Mouse (Mus musculus) midbrain, embryonic 15.5 days (tissue): ENCODE data around the gene Slc25a33. TPM values are rescaled to one million over a fixed set of nuclear protein-coding genes. Genes with fewer than 3 reads are reported as not detected.

Experiments
- ATAC-seq: fragments of 200-750 bp; cut with Nextera tagmentation; replicated peaks from 2 replicates; pipeline ENCODE4 v1.8.0; 2017; ENCODE audit warnings: moderate TSS enrichment
- H3K27ac ChIP-seq: fragments of 300-500 bp; sonication (generic); 2 replicates; pipeline ENCODE4 v1.5.1; 2015; ENCODE audit warnings: mild to moderate bottlenecking, inconsistent platforms
- H3K27me3 ChIP-seq: fragments of 300-500 bp; sonication (generic); replicated peaks from 2 replicates; pipeline ENCODE4 v1.6.1; 2015; ENCODE audit warnings: inconsistent platforms
- H3K36me3 ChIP-seq: fragments of 300-500 bp; sonication (generic); replicated peaks from 2 replicates; pipeline ENCODE4 v1.6.1; 2015; ENCODE audit warnings: inconsistent platforms
- H3K4me1 ChIP-seq: fragments of 300-500 bp; sonication (generic); 2 replicates; pipeline ENCODE4 v1.6.1; 2015; ENCODE audit warnings: inconsistent platforms
- H3K4me2 ChIP-seq: fragments of 300-500 bp; sonication (generic); 2 replicates; pipeline ENCODE4 v1.6.1; 2015; ENCODE audit warnings: inconsistent platforms, mild to moderate bottlenecking, moderate library complexity
- H3K4me3 ChIP-seq: fragments of 300-500 bp; sonication (generic); 2 replicates; pipeline ENCODE4 v1.5.1; 2015; ENCODE audit warnings: mild to moderate bottlenecking, inconsistent platforms
- H3K9ac ChIP-seq: fragments of 300-500 bp; sonication (generic); 2 replicates; pipeline ENCODE4 v1.6.1; 2015; ENCODE audit warnings: mild to moderate bottlenecking, inconsistent platforms
- H3K9me3 ChIP-seq: fragments of 300-500 bp; sonication (generic); 2 replicates; pipeline ENCODE4 v1.6.1; 2016; ENCODE audit warnings: inconsistent platforms
- WGBS: fragments of 180-500 bp; shearing (Covaris S2); methylation state at CpG from one replicate; pipeline ENCODE4 v1.1.7; 2015; ENCODE audit warnings: mixed read lengths; 5-methylcytosine and 5-hydroxymethylcytosine counted together
- microRNA-seq: library from miRNA; unstranded; fragments of <30 nt; microRNA quantifications from one replicate; pipeline ENCODE4, GENCODE M21; 2016
- polyA plus RNA-seq: library from polyadenylated mRNA; unstranded; fragments of >200 nt; fragmentation: Nextera tagmentation; extraction: Ambion mirVana; gene quantifications from 2 replicates; pipeline ENCODE4 v1.2.1, GENCODE M21; 2015

The Slc25a33 gene
- polyA plus RNA-seq, 1 experiment from 2014 or later: 27.4 TPM

DNA sequence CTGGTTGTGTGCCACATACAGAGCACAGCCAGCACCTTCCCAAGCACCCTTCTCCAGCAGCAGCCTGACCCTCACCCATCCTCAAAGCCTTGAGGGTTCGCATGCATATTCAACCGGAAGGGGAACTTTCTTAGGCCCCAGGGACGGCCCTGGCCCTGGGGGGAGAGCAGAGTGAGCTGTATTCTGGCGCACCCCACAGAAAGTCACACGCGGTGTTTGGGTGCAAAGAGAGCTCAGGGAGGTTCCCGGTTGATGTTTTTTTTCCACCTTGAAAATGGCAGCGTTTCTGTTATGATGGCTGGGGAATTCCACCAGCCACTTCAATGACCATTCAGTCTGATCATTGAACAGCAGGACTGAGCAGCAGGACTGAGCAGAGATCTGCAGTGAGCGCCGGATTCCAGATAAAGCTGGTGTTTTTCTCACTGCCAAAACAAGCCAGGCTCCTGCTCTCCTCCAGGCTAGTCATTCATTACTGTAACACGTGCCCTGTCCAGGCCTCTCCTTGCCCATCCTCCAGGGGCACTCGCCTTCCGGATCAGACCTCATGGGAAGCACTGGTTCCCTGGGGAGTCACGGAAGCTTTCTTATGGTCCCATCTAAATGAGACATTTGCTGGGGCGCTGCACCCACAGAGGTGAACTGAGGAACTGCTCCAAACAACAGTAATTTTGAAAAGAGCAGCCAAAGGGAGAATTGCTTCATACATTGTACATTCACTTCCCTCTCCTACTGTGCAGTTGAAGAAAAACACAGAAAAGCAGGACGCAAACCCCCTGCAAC is 77.7 kb downstream of the Slc25a33 start:
- peaks cover 27% of the 10 kb centered on the region for H3K27me3 ChIP-seq
- no peak for ATAC-seq
- no peak overlapping the region for H3K4me2 ChIP-seq
- peaks cover 14% of the 10 kb centered on the region for H3K4me1 ChIP-seq
- H3K9ac ChIP-seq: no peak overlapping the region
- H3K36me3 ChIP-seq: no peaks in the 10 kb centered on the region
- 32% methylated on average over 16 of the region's 16 CpGs for WGBS
- no peak overlapping the region for H3K27ac ChIP-seq
- H3K4me3 ChIP-seq: no peak overlapping the region
- no peaks in the 10 kb centered on the region for H3K9me3 ChIP-seq

Small RNA genes within 50 kb of the gene (microRNA-seq; reads per million reads assigned to microRNA genes)
- gene Gm47301: not detected

Other genes starting within 250 kb of the Slc25a33 start
- gene Clstn1, start 187.8 kb downstream of the Slc25a33 start, polyA plus RNA-seq: 163 and 164 TPM in 2 replicates
- 14.0 and 15.5 TPM in 2 replicates for gene Pik3cd, start 71.7 kb downstream of the Slc25a33 start, polyA plus RNA-seq
- gene Tmem201, start 36.2 kb downstream of the Slc25a33 start, polyA plus RNA-seq: 51.1 and 51.4 TPM in 2 replicates
- 4.8 and 5.2 TPM in 2 replicates for gene Spsb1, start 180.8 kb upstream of the Slc25a33 start, polyA plus RNA-seq
- gene H6pd, start 234.7 kb upstream of the Slc25a33 start, polyA plus RNA-seq: 2.5 and 3.1 TPM in 2 replicates